ENCODE assay signal across 17 mouse cellular contexts in the genomic region with DNA sequence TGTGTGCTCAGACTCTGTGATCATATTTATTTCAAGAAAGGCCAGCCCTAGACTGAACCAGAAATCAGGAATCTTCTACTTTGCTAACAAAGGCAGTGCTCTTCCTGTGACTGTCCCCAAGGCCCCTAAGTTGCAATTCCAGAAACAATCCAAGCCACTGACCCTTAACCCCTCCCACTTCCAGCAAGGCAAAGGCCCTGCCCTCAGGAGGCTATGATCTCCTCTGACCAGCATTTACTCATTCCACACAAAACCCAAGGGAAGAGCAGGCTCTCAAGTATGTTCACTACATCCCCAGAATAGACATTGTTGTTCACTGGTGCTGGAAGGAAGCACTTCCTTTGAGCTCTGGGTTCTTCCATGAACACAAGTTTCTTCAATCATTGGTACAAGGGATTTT.
A peak's percentile ranks its signal among the peaks of the same experiment; 100 is the strongest.
DNase-seq lines count a peak whose midpoint lies in the region; ATAC-seq lines count a peak whose summit lies in the region.
"Had no signal": no experiment of that assay in that cellular context is flagged by ENCODE, and none has a peak within 500 bp of the region (broad histone marks: within the 10 kb centered on the region; RNA-seq: fewer than 3 reads in every experiment).

No protein-coding gene starts in this region.

- no peaks in the 10 kb centered on the region; the same call in 1 of the 2 replicates for H3K4me1 ChIP-seq in kidney, embryonic 15.5 days
- H3K4me1 ChIP-seq: forebrain, embryonic 10.5 days; neural tube, embryonic 15.5 days had no signal

- H3K9me3 ChIP-seq in kidney, embryonic 15.5 days (replicated peaks) = no peaks in the 10 kb centered on the region
- H3K9me3 ChIP-seq: forebrain, embryonic 10.5 days; lung, embryonic 15.5 days; neural tube, embryonic 15.5 days had no signal

- H3K9ac ChIP-seq in kidney, embryonic 15.5 days = no peak overlapping the region
- H3K9ac ChIP-seq: lung, embryonic 15.5 days; neural tube, embryonic 15.5 days had no signal

- intact Hi-C loops in heart, postnatal 36 days (cut with DNase I) = loop anchor here (2.0 to 5.0 kb wide), 3 partner anchors 57 to 134 kb away; no protein-coding TSS in a partner anchor
- intact Hi-C loops in left cerebral cortex, postnatal 25 days (cut with DNase I) = no loop called here

- no peak overlapping the region for H3K4me3 ChIP-seq in kidney, embryonic 15.5 days (replicated peaks)
- H3K4me3 ChIP-seq: forebrain, embryonic 10.5 days; lung, embryonic 15.5 days; neural tube, embryonic 15.5 days had no signal

- peak overlapping the region; percentile 48; the same call in 1 of the 2 replicates for H3K27ac ChIP-seq in kidney, embryonic 15.5 days
- H3K27ac ChIP-seq: lung, embryonic 15.5 days; neural tube, embryonic 15.5 days had no signal

- H3K27me3 ChIP-seq in kidney, embryonic 15.5 days = no peaks in the 10 kb centered on the region
- H3K27me3 ChIP-seq: lung, embryonic 15.5 days; neural tube, embryonic 15.5 days had no signal

- peak; percentile 38 for DNase-seq in gastrocnemius, adult 18-20 months (ENCODE audit: low spot score)
- DNase-seq in gastrocnemius, postnatal 10 days = no peak
- no peak for DNase-seq in kidney, adult 18-20 months
- DNase-seq in embryo, embryonic 10.5 days (ENCODE audit: low spot score) = peak; percentile 22
- DNase-seq in heart, postnatal 36 days = peak; percentile 24 to 36
- no peak for DNase-seq in left cerebral cortex, adult 18-20 months (ENCODE audit: low spot score in 2 of 2)
- DNase-seq in left cerebral cortex, postnatal 25 days (ENCODE audit: low spot score in 2 of 2) = no peak
- DNase-seq: cerebellum, adult 11-12 months; gastrocnemius, postnatal 14 days; left cerebral cortex, postnatal 4 days; right cerebral cortex, adult 18-20 months; thymus, postnatal 14 days had no signal

- peaks cover 48% of the 10 kb centered on the region for H3K36me3 ChIP-seq in kidney, embryonic 15.5 days

- ATAC-seq in kidney, embryonic 15.5 days (replicated peaks; ENCODE audit: low FRiP score) = no peak; the same call in 1 of the 2 replicates
- ATAC-seq: hindbrain, postnatal 0 days had no signal

- H3K4me2 ChIP-seq in kidney, embryonic 15.5 days = no peak overlapping the region
- H3K4me2 ChIP-seq: lung, embryonic 15.5 days; neural tube, embryonic 15.5 days had no signal

Comparison
In these comparisons a context has a peak if more than half of its experiments do, and no peak if none do; other contexts are left out.
1. DNase-seq: peak in gastrocnemius, adult 18-20 months (single experiment), embryo, embryonic 10.5 days (single experiment) and heart, postnatal 36 days (2 of 2); none in gastrocnemius, postnatal 10 days (single experiment), kidney, adult 18-20 months (single experiment), left cerebral cortex, adult 18-20 months (0 of 2) and left cerebral cortex, postnatal 25 days (0 of 2).